Mouse (Mus musculus) liver, embryonic 14.5 days (tissue): ENCODE measurements around the gene Serpina12.

ENCODE experiments used
- CTCF ChIP-seq: IDR thresholded peaks from 2 replicates; pipeline ENCODE4 v1.5.1; 2016; ENCODE audit warnings: antibody characterized with exemption, low read depth, control low read depth
- EP300 ChIP-seq: IDR thresholded peaks from 2 replicates; pipeline ENCODE4 v1.6.1; 2016; ENCODE audit warnings: antibody characterized with exemption, low read depth

- TF ChIP-seq CTCF (peak; percentile 45; the same call in 1 of the 2 replicates), EP300 (no peak)
Measured at GRCm38 (mm10) chr12:103984935-103985334, 59.3 kb downstream of the Serpina12 start.
